Mouse (Mus musculus): ENCODE results near the gene Chst11. TPM values are rescaled to one million over a fixed set of nuclear protein-coding genes. Genes with fewer than 3 reads are reported as not detected.

The Chst11 gene
- polyA plus RNA-seq (2012; rRNA removed): 32.8 and 34.6 TPM in 2 replicates

- DNase-seq (ENCODE audit: extremely low spot score in 1 of 2, low spot score in 1 of 2): peak; percentile 55 to 79
These were observed at the start of gene Chst11 for GRCm38 (mm10) chr10:82984950-82985699. TSS of gene Chst11 (plus strand) at chr10:82985498.

GRCm38 (mm10) chr10:82935774-82936173 is 49.5 kb upstream of the Chst11 start:
- no peak for DNase-seq (ENCODE audit: extremely low spot score in 1 of 2, low spot score in 1 of 2)

- DNase-seq (ENCODE audit: extremely low spot score in 1 of 2, low spot score in 1 of 2): no peak
These were observed 31.9 kb upstream of the Chst11 start for GRCm38 (mm10) chr10:82953415-82953814.

- DNase-seq (ENCODE audit: extremely low spot score in 1 of 2, low spot score in 1 of 2): no peak
These were observed 30.2 kb upstream of the Chst11 start for GRCm38 (mm10) chr10:82955117-82955516.

GRCm38 (mm10) chr10:82958218-82958761 is 27.0 kb upstream of the Chst11 start:
- no peak for DNase-seq (ENCODE audit: extremely low spot score in 1 of 2, low spot score in 1 of 2)

- no peak for DNase-seq (ENCODE audit: extremely low spot score in 1 of 2, low spot score in 1 of 2)
These were observed 26.0 kb upstream of the Chst11 start for GRCm38 (mm10) chr10:82959316-82959715.

GRCm38 (mm10) chr10:82961302-82961701 is 24.0 kb upstream of the Chst11 start:
- no peak for DNase-seq (ENCODE audit: extremely low spot score in 1 of 2, low spot score in 1 of 2)

- DNase-seq (ENCODE audit: extremely low spot score in 1 of 2, low spot score in 1 of 2): no peak
These were observed 23.3 kb upstream of the Chst11 start for GRCm38 (mm10) chr10:82962018-82962417.

- DNase-seq (ENCODE audit: extremely low spot score in 1 of 2, low spot score in 1 of 2): no peak
These were observed 22.8 kb upstream of the Chst11 start for GRCm38 (mm10) chr10:82962472-82963020.

- DNase-seq (ENCODE audit: extremely low spot score in 1 of 2, low spot score in 1 of 2): no peak
These were observed 20.8 kb upstream of the Chst11 start for GRCm38 (mm10) chr10:82964491-82964890.

- no peak for DNase-seq (ENCODE audit: extremely low spot score in 1 of 2, low spot score in 1 of 2)
These were observed 18.6 kb upstream of the Chst11 start for GRCm38 (mm10) chr10:82966672-82967071.

- no peak for DNase-seq (ENCODE audit: extremely low spot score in 1 of 2, low spot score in 1 of 2)
These were observed 15.7 kb upstream of the Chst11 start for GRCm38 (mm10) chr10:82969612-82970011.

GRCm38 (mm10) chr10:82971549-82971948 is 13.7 kb upstream of the Chst11 start:
- DNase-seq (ENCODE audit: extremely low spot score in 1 of 2, low spot score in 1 of 2): no peak

GRCm38 (mm10) chr10:82974201-82974600 is 11.1 kb upstream of the Chst11 start:
- no peak for DNase-seq (ENCODE audit: extremely low spot score in 1 of 2, low spot score in 1 of 2)

- DNase-seq (ENCODE audit: extremely low spot score in 1 of 2, low spot score in 1 of 2): no peak
These were observed 10.6 kb upstream of the Chst11 start for GRCm38 (mm10) chr10:82974627-82975177.

GRCm38 (mm10) chr10:82975806-82976205 is 9.5 kb upstream of the Chst11 start:
- no peak for DNase-seq (ENCODE audit: extremely low spot score in 1 of 2, low spot score in 1 of 2)

- no peak for DNase-seq (ENCODE audit: extremely low spot score in 1 of 2, low spot score in 1 of 2)
These were observed 3.0 kb upstream of the Chst11 start for GRCm38 (mm10) chr10:82982286-82982685.

GRCm38 (mm10) chr10:82985700-82986131 is 418 bp downstream of the Chst11 start:
- DNase-seq (ENCODE audit: extremely low spot score in 1 of 2, low spot score in 1 of 2): peak; percentile 23 to 73

GRCm38 (mm10) chr10:82986251-82986992 is 1.1 kb downstream of the Chst11 start:
- DNase-seq (ENCODE audit: extremely low spot score in 1 of 2, low spot score in 1 of 2): no peak

GRCm38 (mm10) chr10:82986993-82987349 is 1.7 kb downstream of the Chst11 start:
- no peak for DNase-seq (ENCODE audit: extremely low spot score in 1 of 2, low spot score in 1 of 2)

GRCm38 (mm10) chr10:82987394-82987793 is 2.1 kb downstream of the Chst11 start:
- DNase-seq (ENCODE audit: extremely low spot score in 1 of 2, low spot score in 1 of 2): no peak

Measured in frontal cortex, adult 2 months (tissue).